Mouse (Mus musculus) bone marrow, adult 2 months (tissue): ENCODE measurements around the gene Fer. TPM values are rescaled to one million over a fixed set of nuclear protein-coding genes. Genes with fewer than 3 reads are reported as not detected.

Experiments
- H3K27ac ChIP-seq: fragments of 200-500 bp; 2 replicates; pipeline ENCODE4 v1.5.1; 2012; ENCODE audit warnings: low read depth, mild to moderate bottlenecking, control low read depth, inconsistent platforms, low read length; ENCODE audit not compliant: control insufficient read depth, poor library complexity, insufficient read depth
- H3K4me1 ChIP-seq: fragments of 200-500 bp; 2 replicates; pipeline ENCODE4 v1.6.1; 2011; ENCODE audit warnings: low read length; ENCODE audit not compliant: control insufficient read depth, insufficient read depth
- H3K4me3 ChIP-seq: fragments of 200-500 bp; replicated peaks from 2 replicates; pipeline ENCODE3; 2011; ENCODE audit warnings: mild to moderate bottlenecking, low read depth, low read length, control low read depth; ENCODE audit not compliant: control insufficient read depth
- CTCF ChIP-seq: fragments of 200-500 bp; IDR thresholded peaks from 2 replicates; pipeline ENCODE4 v1.5.1; 2011; ENCODE audit warnings: low read length, control low read depth; ENCODE audit not compliant: control insufficient read depth, insufficient read depth
- POLR2A ChIP-seq: fragments of 200-500 bp; IDR thresholded peaks from 2 replicates; pipeline ENCODE4 v1.6.1; 2011; ENCODE audit warnings: low read depth, mild to moderate bottlenecking, control low read depth, low read length, borderline replicate concordance; ENCODE audit not compliant: control insufficient read depth
- WGBS: fragments of 180-500 bp; shearing (Covaris S2); methylation state at CpG from one replicate; pipeline ENCODE4 v1.1.7; 2018; 5-methylcytosine and 5-hydroxymethylcytosine counted together
- polyA plus RNA-seq: library from polyadenylated mRNA; stranded (reverse); fragments of >200 nt; gene quantifications from 2 replicates; pipeline ENCODE4 v1.2.4, GENCODE M21; 2011; ENCODE audit warnings: low replicate concordance; ENCODE audit not compliant: missing spikeins, insufficient read depth, insufficient read length

The Fer gene
- polyA plus RNA-seq, 1 experiment: 4.9 TPM

DNA sequence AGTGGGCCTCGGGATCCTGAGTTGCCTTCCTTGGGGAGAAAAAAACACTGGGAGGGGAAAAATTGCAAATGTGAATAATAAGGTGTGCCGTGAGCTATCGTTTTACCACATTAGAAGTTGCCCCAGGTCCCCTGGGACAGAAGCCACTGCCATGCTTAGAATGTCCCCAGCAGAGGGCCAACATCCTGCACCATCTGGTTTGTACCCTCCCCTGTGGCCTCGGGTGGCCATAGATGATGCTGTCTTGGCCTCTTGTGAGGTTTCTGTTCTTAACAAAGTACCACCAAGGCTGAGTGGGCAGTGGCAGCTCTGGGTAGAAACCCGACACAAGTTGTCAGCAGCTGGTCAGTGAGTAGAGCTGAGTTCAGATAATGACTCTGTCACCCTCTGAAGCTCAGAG, 307.2 kb downstream of the Fer start:
- Histone ChIP-seq H3K4me3 (no peak overlapping the region), H3K27ac (no peak overlapping the region), H3K4me1 (no peaks in the 10 kb centered on the region)
- TF ChIP-seq POLR2A: no peak
- no peak for TF ChIP-seq CTCF
- WGBS: 55% methylated on average over 5 of the region's 5 CpGs

DNA sequence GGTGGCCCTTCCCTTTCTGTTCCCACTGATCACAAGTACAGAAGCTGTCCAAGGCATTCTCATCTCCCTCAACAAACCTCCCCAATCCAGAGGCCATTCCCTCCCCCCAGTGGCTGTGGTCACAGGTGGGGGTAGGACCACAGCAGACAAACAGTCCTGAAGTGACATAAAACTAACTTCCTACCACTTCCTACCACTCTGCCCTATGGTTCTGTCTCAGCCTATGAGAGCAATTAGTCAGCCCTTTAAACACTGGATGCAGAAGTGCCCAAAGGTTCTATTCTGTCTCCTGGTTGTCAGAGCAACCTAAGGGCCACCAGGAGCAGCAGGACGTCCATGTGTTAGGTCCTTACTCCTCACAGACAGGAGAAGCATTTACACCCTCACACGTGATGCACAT, 309.6 kb downstream of the Fer start:
- Histone ChIP-seq H3K4me3 (no peak overlapping the region), H3K4me1 (no peaks in the 10 kb centered on the region), H3K27ac (no peak overlapping the region)
- TF ChIP-seq POLR2A: no peak
- no peak for TF ChIP-seq CTCF
- WGBS: 62% methylated on average over 2 of the region's 2 CpGs

DNA sequence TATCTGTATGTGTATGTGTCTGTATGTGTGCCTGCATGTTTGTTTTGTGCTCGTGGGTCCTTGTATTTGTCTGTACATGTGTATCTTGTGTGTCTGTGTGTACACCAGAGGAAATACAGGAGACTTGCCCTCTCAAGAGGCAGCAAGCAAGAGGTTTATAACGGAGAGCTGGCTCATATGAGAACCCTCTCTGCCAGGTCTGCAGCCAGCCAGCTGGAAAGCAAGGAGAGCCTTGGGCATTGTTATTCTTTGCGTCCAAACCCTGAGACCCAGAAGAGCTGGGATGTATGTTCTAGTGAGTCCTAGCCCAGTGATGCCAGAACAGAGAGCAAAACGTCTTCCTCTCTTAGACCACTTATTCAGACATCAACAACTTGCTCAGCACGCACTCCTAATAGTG, 317.7 kb downstream of the Fer start:
- no peak for TF ChIP-seq CTCF
- no peak for TF ChIP-seq POLR2A
- Histone ChIP-seq H3K4me3 (no peak overlapping the region), H3K4me1 (no peaks in the 10 kb centered on the region), H3K27ac (no peak overlapping the region)
- WGBS: 74% methylated on average over 5 of the region's 5 CpGs

DNA sequence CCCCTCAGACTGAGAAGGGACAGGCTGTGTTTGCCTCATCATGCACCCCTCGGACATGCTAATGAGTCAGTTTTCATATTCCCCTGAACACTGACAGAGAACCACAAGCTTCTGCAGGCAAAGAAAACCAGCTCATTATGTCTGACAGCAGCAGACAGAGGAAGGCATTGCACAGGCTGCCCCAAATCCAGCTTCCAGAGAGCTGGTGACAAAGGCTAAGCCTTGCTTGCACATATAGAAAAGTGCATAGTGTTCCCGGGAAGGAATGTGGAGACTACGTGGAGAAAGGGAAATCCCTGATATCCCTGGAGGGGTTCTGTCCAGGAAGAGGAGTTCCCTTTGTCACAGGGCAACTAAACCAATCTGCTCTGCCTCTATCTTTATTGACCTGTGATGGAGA, 318.4 kb downstream of the Fer start:
- WGBS: 53% methylated on average over 3 of the region's 3 CpGs
- Histone ChIP-seq H3K4me1 (no peaks in the 10 kb centered on the region), H3K4me3 (no peak overlapping the region), H3K27ac (no peak overlapping the region)
- no peak for TF ChIP-seq POLR2A
- TF ChIP-seq CTCF: no peak

DNA sequence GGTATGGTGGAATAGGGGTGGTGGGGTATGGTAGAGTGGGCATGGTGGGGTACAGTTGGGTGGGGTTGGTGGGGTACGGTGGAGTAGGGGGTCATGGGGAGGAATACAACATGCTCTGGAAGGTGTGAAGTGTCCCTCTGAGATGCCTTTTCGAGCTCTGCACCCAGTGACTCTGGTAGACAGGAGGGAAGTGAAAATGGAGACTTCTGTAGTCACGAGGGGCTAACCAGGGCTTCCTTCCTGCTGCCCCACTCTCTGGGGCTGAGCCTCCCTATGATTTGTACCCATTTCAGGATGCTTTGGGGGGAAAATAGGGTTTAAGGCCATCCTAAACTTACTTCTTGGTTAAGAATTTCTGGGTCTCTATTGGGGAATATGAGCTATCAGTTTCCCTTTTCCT, 319.7 kb downstream of the Fer start:
- no peak overlapping the region for H3K27ac ChIP-seq
- TF ChIP-seq CTCF (no peak), POLR2A (no peak)
- no peak overlapping the region for H3K4me3 ChIP-seq
- H3K4me1 ChIP-seq: no peaks in the 10 kb centered on the region
- 58% methylated on average over 3 of the region's 3 CpGs for WGBS

DNA sequence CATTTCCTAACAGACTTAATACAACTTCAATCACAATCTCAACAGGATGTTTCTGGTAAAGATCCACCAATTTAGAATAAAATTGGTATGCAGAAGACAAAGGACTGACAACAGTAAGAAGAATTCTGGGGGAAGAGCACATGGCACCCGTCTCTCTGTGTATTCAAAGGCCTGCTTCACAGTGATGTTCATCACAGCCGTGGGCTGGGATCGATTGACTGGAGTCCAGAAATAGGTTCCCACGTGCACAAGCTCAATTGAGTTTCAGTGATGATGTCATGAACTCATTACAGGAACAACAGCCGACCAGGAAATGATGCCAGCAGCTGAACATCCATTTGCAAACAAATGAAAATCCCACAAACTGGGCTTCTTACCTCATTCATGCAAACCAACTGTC, 320.3 kb downstream of the Fer start:
- no peak overlapping the region for H3K4me3 ChIP-seq
- 49% methylated on average over 5 of the region's 5 CpGs for WGBS
- no peak for TF ChIP-seq CTCF
- no peak for TF ChIP-seq POLR2A
- H3K27ac ChIP-seq: no peak overlapping the region
- H3K4me1 ChIP-seq: no peaks in the 10 kb centered on the region

Other genes with a start within 250 kb of the Fer start
- not detected in 2 replicates for gene A930002H24Rik, start 729 bp downstream of the Fer start, polyA plus RNA-seq